Mouse (Mus musculus) forebrain, embryonic 10.5 days (tissue): ENCODE data around the gene Rcan2. TPM values are rescaled to one million over a fixed set of nuclear protein-coding genes. Genes with fewer than 3 reads are reported as not detected.

Experiments
- DNase-seq: peaks from one replicate; pipeline ENCODE4 v3.0.0-alpha.2; 2017; ENCODE audit warnings: low spot score; ENCODE audit errors: extremely low spot score
- H3K27ac ChIP-seq: fragments of 300-500 bp; sonication (generic); 2 replicates; pipeline ENCODE4 v1.5.1; 2016; ENCODE audit warnings: mild to moderate bottlenecking
- H3K27me3 ChIP-seq: fragments of 300-500 bp; sonication (generic); 2 replicates; pipeline ENCODE4 v1.6.1; 2016; ENCODE audit warnings: mild to moderate bottlenecking; ENCODE audit not compliant: poor library complexity, severe bottlenecking
- H3K36me3 ChIP-seq: fragments of 300-500 bp; sonication (generic); replicated peaks from 2 replicates; pipeline ENCODE4 v1.6.1; 2016; ENCODE audit warnings: mild to moderate bottlenecking, moderate library complexity
- H3K4me1 ChIP-seq: fragments of 300-500 bp; sonication (generic); 2 replicates; pipeline ENCODE4 v1.6.1; 2016
- H3K4me3 ChIP-seq: fragments of 300-500 bp; sonication (generic); 2 replicates; pipeline ENCODE4 v1.5.1; 2016; ENCODE audit warnings: mild to moderate bottlenecking, moderate library complexity
- H3K9me3 ChIP-seq: fragments of 300-500 bp; sonication (generic); 2 replicates; pipeline ENCODE4 v1.6.1; 2016; ENCODE audit warnings: mild to moderate bottlenecking, moderate library complexity
- WGBS: fragments of 180-500 bp; shearing (Covaris S2); methylation state at CpG from one replicate; pipeline ENCODE4 v1.1.7; 2016; 5-methylcytosine and 5-hydroxymethylcytosine counted together
- polyA plus RNA-seq: library from polyadenylated mRNA; unstranded; fragments of >200 nt; fragmentation: Nextera tagmentation; extraction: Ambion mirVana; gene quantifications from 2 replicates; pipeline ENCODE4 v1.2.1, GENCODE M21; 2016

Gene Rcan2
- polyA plus RNA-seq, 1 experiment from 2014 or later = 6.4 TPM

GRCm38 (mm10) chr17:44040449-44040848 is 239.3 kb downstream of the Rcan2 start:
- no peak for DNase-seq

GRCm38 (mm10) chr17:44042301-44042700 is 241.2 kb downstream of the Rcan2 start:
- WGBS = 86% methylated on average over 2 of the region's 2 CpGs
- H3K4me3 ChIP-seq = no peak overlapping the region
- no peak overlapping the region for H3K27ac ChIP-seq
- H3K9me3 ChIP-seq = no peaks in the 10 kb centered on the region
- DNase-seq = no peak
- no peaks in the 10 kb centered on the region for H3K36me3 ChIP-seq
- no peaks in the 10 kb centered on the region for H3K27me3 ChIP-seq
- H3K4me1 ChIP-seq = no peaks in the 10 kb centered on the region

More at GRCm38 (mm10) chr17:44040449-44040848, 239.3 kb downstream of the Rcan2 start:
- WGBS = 99% methylated on average over 2 of the region's 2 CpGs
- Histone ChIP-seq H3K9me3 (no peaks in the 10 kb centered on the region), H3K27me3 (no peaks in the 10 kb centered on the region), H3K4me1 (no peaks in the 10 kb centered on the region), H3K27ac (no peak overlapping the region), H3K4me3 (no peak overlapping the region), H3K36me3 (no peaks in the 10 kb centered on the region)

GRCm38 (mm10) chr17:44042861-44043260 is 241.7 kb downstream of the Rcan2 start:
- Histone ChIP-seq H3K4me3 (no peak overlapping the region), H3K9me3 (no peaks in the 10 kb centered on the region), H3K27me3 (no peaks in the 10 kb centered on the region), H3K36me3 (no peaks in the 10 kb centered on the region), H3K27ac (no peak overlapping the region), H3K4me1 (no peaks in the 10 kb centered on the region)
- 93% methylated on average over 8 of the region's 8 CpGs for WGBS
- no peak for DNase-seq

GRCm38 (mm10) chr17:44053427-44053826 is 252.3 kb downstream of the Rcan2 start:
- 82% methylated on average over 4 of the region's 4 CpGs for WGBS
- H3K9me3 ChIP-seq = no peaks in the 10 kb centered on the region

GRCm38 (mm10) chr17:44057123-44057522 is 256.0 kb downstream of the Rcan2 start:
- WGBS = 91% methylated on average over 1 of the region's 1 CpGs
- Histone ChIP-seq H3K36me3 (no peaks in the 10 kb centered on the region), H3K4me3 (no peak overlapping the region), H3K4me1 (no peaks in the 10 kb centered on the region), H3K27me3 (no peaks in the 10 kb centered on the region), H3K9me3 (no peaks in the 10 kb centered on the region), H3K27ac (no peak overlapping the region)
- no peak for DNase-seq

More at GRCm38 (mm10) chr17:44053427-44053826, 252.3 kb downstream of the Rcan2 start:
- H3K4me3 ChIP-seq = no peak overlapping the region
- H3K27ac ChIP-seq = no peak overlapping the region
- H3K27me3 ChIP-seq = no peaks in the 10 kb centered on the region
- no peaks in the 10 kb centered on the region for H3K36me3 ChIP-seq
- DNase-seq = no peak
- H3K4me1 ChIP-seq = no peaks in the 10 kb centered on the region

- H3K27ac ChIP-seq = no peak overlapping the region
- no peaks in the 10 kb centered on the region for H3K4me1 ChIP-seq
- H3K36me3 ChIP-seq = no peaks in the 10 kb centered on the region
- H3K9me3 ChIP-seq = no peaks in the 10 kb centered on the region
- DNase-seq = no peak
- no peaks in the 10 kb centered on the region for H3K27me3 ChIP-seq
- H3K4me3 ChIP-seq = no peak overlapping the region
These were observed 257.0 kb downstream of the Rcan2 start for GRCm38 (mm10) chr17:44058145-44058544.

GRCm38 (mm10) chr17:44060781-44061180 is 259.6 kb downstream of the Rcan2 start:
- WGBS = 91% methylated on average over 1 of the region's 1 CpGs
- no peak overlapping the region for H3K27ac ChIP-seq
- DNase-seq = no peak
- no peaks in the 10 kb centered on the region for H3K4me1 ChIP-seq
- no peaks in the 10 kb centered on the region for H3K36me3 ChIP-seq
- no peaks in the 10 kb centered on the region for H3K9me3 ChIP-seq
- H3K4me3 ChIP-seq = no peak overlapping the region
- no peaks in the 10 kb centered on the region for H3K27me3 ChIP-seq

GRCm38 (mm10) chr17:44061289-44061890 is 260.2 kb downstream of the Rcan2 start:
- H3K4me3 ChIP-seq = no peak overlapping the region
- no peak for DNase-seq
- no peaks in the 10 kb centered on the region for H3K4me1 ChIP-seq
- no peaks in the 10 kb centered on the region for H3K36me3 ChIP-seq
- WGBS = 79% methylated on average over 5 of the region's 5 CpGs
- H3K27me3 ChIP-seq = no peaks in the 10 kb centered on the region
- no peaks in the 10 kb centered on the region for H3K9me3 ChIP-seq
- no peak overlapping the region for H3K27ac ChIP-seq

- DNase-seq = no peak
- Histone ChIP-seq H3K9me3 (no peaks in the 10 kb centered on the region), H3K4me3 (no peak overlapping the region), H3K4me1 (no peaks in the 10 kb centered on the region), H3K27ac (no peak overlapping the region), H3K27me3 (no peaks in the 10 kb centered on the region), H3K36me3 (no peaks in the 10 kb centered on the region)
- 84% methylated on average over 6 of the region's 6 CpGs for WGBS
These were observed 267.7 kb downstream of the Rcan2 start for GRCm38 (mm10) chr17:44068876-44069275.

- H3K27ac ChIP-seq = no peak overlapping the region
- no peaks in the 10 kb centered on the region for H3K36me3 ChIP-seq
- no peaks in the 10 kb centered on the region for H3K27me3 ChIP-seq
- no peak for DNase-seq
- H3K9me3 ChIP-seq = no peaks in the 10 kb centered on the region
- no peaks in the 10 kb centered on the region for H3K4me1 ChIP-seq
- no peak overlapping the region for H3K4me3 ChIP-seq
These were observed 270.5 kb downstream of the Rcan2 start for GRCm38 (mm10) chr17:44071680-44072079.

- peaks cover 15% of the 10 kb centered on the region for H3K27me3 ChIP-seq
- H3K9me3 ChIP-seq = no peaks in the 10 kb centered on the region
- H3K4me1 ChIP-seq = peaks cover 13% of the 10 kb centered on the region
- no peak overlapping the region for H3K27ac ChIP-seq
- H3K4me3 ChIP-seq = no peak overlapping the region
- no peaks in the 10 kb centered on the region for H3K36me3 ChIP-seq
- WGBS = 82% methylated on average over 3 of the region's 3 CpGs
- DNase-seq = no peak
These were observed 274.4 kb downstream of the Rcan2 start for GRCm38 (mm10) chr17:44075601-44076000.

- Histone ChIP-seq H3K27me3 (peaks cover 15% of the 10 kb centered on the region), H3K36me3 (0 out of 2 replicates have a peak, but pooled peaks cover 2% of the 10 kb centered on the region), H3K9me3 (no peaks in the 10 kb centered on the region), H3K27ac (no peak overlapping the region), H3K4me3 (no peak overlapping the region), H3K4me1 (peaks cover 13% of the 10 kb centered on the region)
- peak; percentile 15 for DNase-seq
- WGBS = 60% methylated on average over 6 of the region's 6 CpGs
These were observed 275.0 kb downstream of the Rcan2 start for GRCm38 (mm10) chr17:44076051-44076680.

- Histone ChIP-seq H3K4me1 (peaks cover 13% of the 10 kb centered on the region), H3K27me3 (peaks cover 15% of the 10 kb centered on the region), H3K4me3 (no peak overlapping the region), H3K9me3 (no peaks in the 10 kb centered on the region), H3K27ac (no peak overlapping the region), H3K36me3 (0 out of 2 replicates have a peak, but pooled peaks cover 8% of the 10 kb centered on the region)
- 86% methylated on average over 12 of the region's 12 CpGs for WGBS
- DNase-seq = no peak
These were observed 276.1 kb downstream of the Rcan2 start for GRCm38 (mm10) chr17:44077146-44077842.
